ENCODE assay signal across 9 mouse cellular contexts in the genomic region with DNA sequence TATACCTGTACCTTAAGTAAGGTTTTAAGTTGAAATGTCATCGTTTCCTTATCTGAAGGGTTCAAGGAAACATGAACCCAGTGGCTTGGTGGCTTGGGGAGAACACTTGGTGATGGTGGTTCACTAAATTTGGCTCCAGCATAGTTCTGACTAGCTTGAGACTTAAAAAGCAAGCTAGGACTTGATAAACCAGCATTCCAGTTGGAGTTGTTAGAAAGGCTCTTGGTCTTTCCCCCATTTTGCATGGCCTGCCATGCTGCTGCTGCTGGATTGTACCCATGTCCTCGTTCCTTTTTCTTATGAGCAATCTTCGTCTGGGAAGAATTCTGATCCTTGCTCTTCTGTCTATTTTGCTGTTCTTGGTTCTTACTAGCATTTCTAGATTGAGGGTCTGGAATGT. TPM values are rescaled to one million over a fixed set of nuclear protein-coding genes. Genes with fewer than 3 reads are reported as not detected.
DNase-seq lines count a peak whose midpoint lies in the region; ATAC-seq and TF ChIP-seq lines count a peak whose summit lies in the region.
"Had no signal": no experiment of that assay in that cellular context is flagged by ENCODE, and none has a peak within 500 bp of the region (broad histone marks: within the 10 kb centered on the region; RNA-seq: fewer than 3 reads in every experiment).

No protein-coding gene starts in this region.

- H3K4me3 ChIP-seq in kidney, postnatal 0 days (replicated peaks; ENCODE audit: low read depth, low read length), result peak overlapping the region; percentile 84
- H3K4me3 ChIP-seq in embryonic facial prominence, embryonic 12.5 days, result peak overlapping the region; percentile 74
- H3K4me3 ChIP-seq in intestine, embryonic 16.5 days (ENCODE audit: low read length), result peak overlapping the region; percentile 78
- H3K4me3 ChIP-seq in neural tube, embryonic 11.5 days (ENCODE audit: low read depth, low read length), result peak overlapping the region; percentile 84

- DNase-seq in kidney, postnatal 0 days (ENCODE audit: low spot score), result no peak
- no peak for DNase-seq in kidney, postnatal 14 days
- DNase-seq in neural tube, embryonic 11.5 days (ENCODE audit: low spot score), result no peak
- DNase-seq in thymus, postnatal 36 days, result no peak
- no peak for DNase-seq in yolk sac, embryonic 10.5 days (ENCODE audit: low spot score)
- DNase-seq in adrenal gland, adult 8-10 months, result no peak
- DNase-seq: kidney, adult 18-20 months had no signal

- peak overlapping the region; percentile 63 for H3K4me2 ChIP-seq in kidney, postnatal 0 days (ENCODE audit: low read length)
- H3K4me2 ChIP-seq in embryonic facial prominence, embryonic 12.5 days (replicated peaks), result peak overlapping the region; percentile 75
- H3K4me2 ChIP-seq in intestine, embryonic 16.5 days (ENCODE audit: low read depth, low read length), result peak overlapping the region; percentile 75
- H3K4me2 ChIP-seq in neural tube, embryonic 11.5 days (ENCODE audit: low read depth), result peak overlapping the region; percentile 88

- H3K9ac ChIP-seq in kidney, postnatal 0 days (ENCODE audit: low read depth, low read length), result peak overlapping the region; percentile 95; the same call in 1 of the 2 replicates
- peak overlapping the region; percentile 91; the same call in 1 of the 2 replicates for H3K9ac ChIP-seq in embryonic facial prominence, embryonic 12.5 days
- H3K9ac ChIP-seq in intestine, embryonic 16.5 days (ENCODE audit: low read depth, low read length), result peak overlapping the region; percentile 88; the same call in 1 of the 2 replicates
- H3K9ac ChIP-seq in neural tube, embryonic 11.5 days (ENCODE audit: low read length), result peak overlapping the region; percentile 11; the same call in 1 of the 2 replicates

- 17% methylated on average over 3 of the region's 3 CpGs for WGBS in kidney, postnatal 0 days
- 47% methylated on average over 3 of the region's 3 CpGs for WGBS in embryonic facial prominence, embryonic 12.5 days
- WGBS in intestine, embryonic 16.5 days, result 25% methylated on average over 3 of the region's 3 CpGs
- 62% methylated on average over 3 of the region's 3 CpGs for WGBS in neural tube, embryonic 11.5 days

- peak overlapping the region; percentile 99 for H3K27ac ChIP-seq in kidney, postnatal 0 days
- 0 out of 2 replicates have a peak overlapping the region, but pooled peaks have one; percentile 100 for H3K27ac ChIP-seq in embryonic facial prominence, embryonic 12.5 days
- peak overlapping the region; percentile 39; the same call in 1 of the 2 replicates for H3K27ac ChIP-seq in intestine, embryonic 16.5 days (ENCODE audit: low read length)
- no peak overlapping the region for H3K27ac ChIP-seq in neural tube, embryonic 11.5 days (ENCODE audit: low read depth, low read length)

- peaks cover 42% of the 10 kb centered on the region for H3K4me1 ChIP-seq in kidney, postnatal 0 days (replicated peaks; ENCODE audit: insufficient read depth, low read length)
- H3K4me1 ChIP-seq in embryonic facial prominence, embryonic 12.5 days, result peaks cover 42% of the 10 kb centered on the region
- peaks cover 41% of the 10 kb centered on the region for H3K4me1 ChIP-seq in intestine, embryonic 16.5 days (ENCODE audit: control insufficient read depth, insufficient read depth, low read length)
- peaks cover 40% of the 10 kb centered on the region for H3K4me1 ChIP-seq in neural tube, embryonic 11.5 days (ENCODE audit: control insufficient read depth, insufficient read depth, low read length)

- H3K27me3 ChIP-seq in kidney, postnatal 0 days (ENCODE audit: insufficient read depth, low read length), result no peaks in the 10 kb centered on the region
- no peaks in the 10 kb centered on the region for H3K27me3 ChIP-seq in embryonic facial prominence, embryonic 12.5 days
- no peaks in the 10 kb centered on the region for H3K27me3 ChIP-seq in intestine, embryonic 16.5 days (replicated peaks; ENCODE audit: control insufficient read depth, insufficient read depth, low read length)
- H3K27me3 ChIP-seq in neural tube, embryonic 11.5 days (ENCODE audit: control insufficient read depth, insufficient read depth, low read length), result no peaks in the 10 kb centered on the region

- no peak for TF ChIP-seq CTCF in kidney, postnatal 0 days (IDR thresholded peaks at IDR 0.05; ENCODE audit: low read depth)

- peaks cover 6% of the 10 kb centered on the region; the same call in 1 of the 2 replicates for H3K36me3 ChIP-seq in kidney, postnatal 0 days (ENCODE audit: insufficient read depth, low read length)
- H3K36me3 ChIP-seq in embryonic facial prominence, embryonic 12.5 days, result peaks cover 10% of the 10 kb centered on the region
- H3K36me3 ChIP-seq in intestine, embryonic 16.5 days (ENCODE audit: control insufficient read depth, insufficient read depth, low read length), result no peaks in the 10 kb centered on the region; the same call in 1 of the 2 replicates
- H3K36me3 ChIP-seq in neural tube, embryonic 11.5 days (ENCODE audit: control insufficient read depth, insufficient read depth, low read length), result peaks cover 2% of the 10 kb centered on the region; the same call in 1 of the 2 replicates

- ATAC-seq in kidney, postnatal 0 days (replicated peaks; ENCODE audit: low FRiP score, low read depth), result no peak
- no peak for ATAC-seq in embryonic facial prominence, embryonic 12.5 days (ENCODE audit: insufficient number of reproducible peaks, insufficient read depth, low FRiP score, low TSS enrichment)
- no peak for ATAC-seq in intestine, embryonic 16.5 days
- ATAC-seq in neural tube, embryonic 11.5 days (ENCODE audit: insufficient read depth, low FRiP score, low TSS enrichment), result no peak

- H3K9me3 ChIP-seq in kidney, postnatal 0 days (replicated peaks; ENCODE audit: low read length), result no peaks in the 10 kb centered on the region
- H3K9me3 ChIP-seq in embryonic facial prominence, embryonic 12.5 days, result no peaks in the 10 kb centered on the region
- no peaks in the 10 kb centered on the region for H3K9me3 ChIP-seq in intestine, embryonic 16.5 days (ENCODE audit: control insufficient read depth, low read length)
- H3K9me3 ChIP-seq in neural tube, embryonic 11.5 days (ENCODE audit: control insufficient read depth, low read length), result no peaks in the 10 kb centered on the region

RNA-seq across cellular contexts. Expression of a gene that starts 1.6 kb away (rescaled TPM):
- polyA plus RNA-seq in kidney, postnatal 0 days (2015; fragmentation: Nextera tagmentation; extraction: Ambion mirVana), result 190 and 194 TPM in 2 replicates
- 177 and 187 TPM in 2 replicates for polyA plus RNA-seq in embryonic facial prominence, embryonic 12.5 days (2016; fragmentation: Nextera tagmentation; extraction: Ambion mirVana)
- polyA plus RNA-seq in intestine, embryonic 16.5 days (2015; fragmentation: Nextera tagmentation; extraction: Ambion mirVana), result 165 and 171 TPM in 2 replicates
- 196 and 201 TPM in 2 replicates for polyA plus RNA-seq in neural tube, embryonic 11.5 days (2014; fragmentation: Nextera tagmentation; extraction: Ambion mirVana)
- total RNA-seq in adrenal gland, adult 8-10 months (2022), result 100 to 1,000 TPM; 106 to 163 (median 148) TPM

RNA-seq across cellular contexts. Expression of a gene that starts 16.5 kb away (rescaled TPM):
- 192 and 194 TPM in 2 replicates for polyA plus RNA-seq in kidney, postnatal 0 days (2015; fragmentation: Nextera tagmentation; extraction: Ambion mirVana)
- 342 and 361 TPM in 2 replicates for polyA plus RNA-seq in embryonic facial prominence, embryonic 12.5 days (2016; fragmentation: Nextera tagmentation; extraction: Ambion mirVana)
- 146 and 157 TPM in 2 replicates for polyA plus RNA-seq in intestine, embryonic 16.5 days (2015; fragmentation: Nextera tagmentation; extraction: Ambion mirVana)
- polyA plus RNA-seq in neural tube, embryonic 11.5 days (2014; fragmentation: Nextera tagmentation; extraction: Ambion mirVana), result 349 and 359 TPM in 2 replicates
- 100 to 1,000 TPM in 2 of 4 experiments, 10 to 100 TPM in 2; 93.3 to 127 (median 104) TPM for total RNA-seq in adrenal gland, adult 8-10 months (2022)

RNA-seq across cellular contexts. Expression of a gene that starts 23.2 kb away (rescaled TPM):
- 0.68 and 0.70 TPM in 2 replicates for polyA plus RNA-seq in kidney, postnatal 0 days (2015; fragmentation: Nextera tagmentation; extraction: Ambion mirVana)
- polyA plus RNA-seq in embryonic facial prominence, embryonic 12.5 days (2016; fragmentation: Nextera tagmentation; extraction: Ambion mirVana), result 0.19 and 0.38 TPM in 2 replicates
- polyA plus RNA-seq in intestine, embryonic 16.5 days (2015; fragmentation: Nextera tagmentation; extraction: Ambion mirVana), result 0.43 and 0.66 TPM in 2 replicates
- 0.38 and 1.0 TPM in 2 replicates for polyA plus RNA-seq in neural tube, embryonic 11.5 days (2014; fragmentation: Nextera tagmentation; extraction: Ambion mirVana)
- total RNA-seq in adrenal gland, adult 8-10 months (2022), result 1 to 10 TPM; 2.2 to 3.6 (median 2.8) TPM

RNA-seq across cellular contexts. Expression of a gene that starts 48.5 kb away (rescaled TPM):
- polyA plus RNA-seq in kidney, postnatal 0 days (2015; fragmentation: Nextera tagmentation; extraction: Ambion mirVana), result 98.7 and 99.4 TPM in 2 replicates
- polyA plus RNA-seq in embryonic facial prominence, embryonic 12.5 days (2016; fragmentation: Nextera tagmentation; extraction: Ambion mirVana), result 51.6 and 59.7 TPM in 2 replicates
- 214 and 254 TPM in 2 replicates for polyA plus RNA-seq in intestine, embryonic 16.5 days (2015; fragmentation: Nextera tagmentation; extraction: Ambion mirVana)
- polyA plus RNA-seq in neural tube, embryonic 11.5 days (2014; fragmentation: Nextera tagmentation; extraction: Ambion mirVana), result 47.2 and 60.6 TPM in 2 replicates
- 100 to 1,000 TPM in 3 of 4 experiments, 10 to 100 TPM in 1; 83.5 to 119 (median 106) TPM for total RNA-seq in adrenal gland, adult 8-10 months (2022)

Comparison
In these comparisons a context has a peak if more than half of its experiments do, and no peak if none do; other contexts are left out.
1. H3K9ac ChIP-seq: peak in every context shown above with its lines; median percentile 95 in kidney, postnatal 0 days; 91 in embryonic facial prominence, embryonic 12.5 days; 88 in intestine, embryonic 16.5 days; 11 in neural tube, embryonic 11.5 days.